Mouse (Mus musculus) heart, postnatal 0 days (tissue): ENCODE results near the gene Prkch.

Source experiments
- CTCF ChIP-seq: IDR thresholded peaks from 2 replicates; pipeline ENCODE4 v1.5.1; 2016; ENCODE audit warnings: antibody characterized with exemption, control low read depth, low read depth
- EP300 ChIP-seq: IDR thresholded peaks from 2 replicates; pipeline ENCODE4 v1.6.1; 2016; ENCODE audit warnings: antibody characterized with exemption, low read depth

DNA sequence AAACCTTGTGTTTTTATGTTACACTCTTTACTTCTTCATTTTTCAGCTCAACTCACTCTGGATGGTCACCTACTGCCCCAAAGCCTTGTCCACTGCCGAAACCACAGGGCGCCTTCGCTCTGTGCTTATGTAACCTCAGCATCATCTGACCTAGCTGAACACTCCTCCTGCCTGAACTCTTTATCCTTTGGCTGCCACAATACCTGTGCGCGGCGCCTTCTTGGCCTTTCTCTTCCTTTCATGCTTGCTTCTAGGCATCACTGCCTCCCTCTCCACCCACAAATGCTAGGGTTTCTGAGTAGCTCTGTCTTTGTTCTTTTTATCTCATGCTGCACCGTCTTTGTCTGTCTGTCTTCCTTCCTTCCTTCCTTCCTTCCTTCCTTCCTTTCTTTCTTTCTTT, 3.8 kb upstream of the Prkch start:
- TF ChIP-seq CTCF (no peak), EP300 (no peak)
